8 mouse cellular contexts compared by ENCODE assay signal in genomic region chr4:119294415-119295133, GRCm38 (mm10). TPM values are rescaled to one million over a fixed set of nuclear protein-coding genes. Genes with fewer than 3 reads are reported as not detected.
A peak's percentile ranks its signal among the peaks of the same experiment; 100 is the strongest.
DNase-seq lines count a peak whose midpoint lies in the region; ATAC-seq and TF ChIP-seq lines count a peak whose summit lies in the region.

Ybx1 (minus strand) TSS chr4:119294604.

- peaks cover 12% of the 10 kb centered on the region for H3K36me3 ChIP-seq in heart, embryonic 12.5 days
- no peaks in the 10 kb centered on the region for H3K36me3 ChIP-seq in kidney, postnatal 0 days (ENCODE audit: insufficient read depth, low read length)
- peaks cover 9% of the 10 kb centered on the region; the same call in 1 of the 2 replicates for H3K36me3 ChIP-seq in liver, embryonic 11.5 days (ENCODE audit: control insufficient read depth, insufficient read depth, low read length)
- peaks cover 7% of the 10 kb centered on the region; the same call in 1 of the 2 replicates for H3K36me3 ChIP-seq in stomach, embryonic 14.5 days (ENCODE audit: control insufficient read depth, insufficient read depth, low read length)

- peaks cover 24% of the 10 kb centered on the region for H3K4me1 ChIP-seq in heart, embryonic 12.5 days (replicated peaks)
- 0 out of 2 replicates have a peak, but pooled peaks cover 4% of the 10 kb centered on the region for H3K4me1 ChIP-seq in kidney, postnatal 0 days (replicated peaks; ENCODE audit: insufficient read depth, low read length)
- H3K4me1 ChIP-seq in liver, embryonic 11.5 days (replicated peaks; ENCODE audit: control insufficient read depth, insufficient read depth, low read length): peaks cover 19% of the 10 kb centered on the region
- H3K4me1 ChIP-seq in stomach, embryonic 14.5 days (ENCODE audit: control insufficient read depth, insufficient read depth, low read length): peaks cover 12% of the 10 kb centered on the region; the same call in 1 of the 2 replicates

- peak within 1 kb of the TSS; percentile 91 for H3K27ac ChIP-seq in heart, embryonic 12.5 days (ENCODE audit: poor library complexity, severe bottlenecking)
- peak within 1 kb of the TSS; percentile 86 for H3K27ac ChIP-seq in kidney, postnatal 0 days
- peak within 1 kb of the TSS; percentile 80 for H3K27ac ChIP-seq in liver, embryonic 11.5 days (ENCODE audit: low read depth, low read length)
- peak within 1 kb of the TSS; percentile 91 for H3K27ac ChIP-seq in stomach, embryonic 14.5 days (ENCODE audit: low read length)

- WGBS in heart, embryonic 12.5 days: under 1% methylated on average over 61 of the region's 61 CpGs
- under 1% methylated on average over 61 of the region's 61 CpGs for WGBS in kidney, postnatal 0 days
- under 1% methylated on average over 60 of the region's 61 CpGs for WGBS in liver, embryonic 11.5 days
- WGBS in stomach, embryonic 14.5 days: under 1% methylated on average over 60 of the region's 61 CpGs

- no peaks in the 10 kb centered on the region for H3K9me3 ChIP-seq in heart, embryonic 12.5 days (replicated peaks)
- H3K9me3 ChIP-seq in kidney, postnatal 0 days (replicated peaks; ENCODE audit: low read length): no peaks in the 10 kb centered on the region
- no peaks in the 10 kb centered on the region for H3K9me3 ChIP-seq in liver, embryonic 11.5 days (ENCODE audit: control insufficient read depth, low read length)
- no peaks in the 10 kb centered on the region for H3K9me3 ChIP-seq in stomach, embryonic 14.5 days (ENCODE audit: control insufficient read depth, low read depth, low read length)

- H3K4me3 ChIP-seq in heart, embryonic 12.5 days: peak within 1 kb of the TSS; percentile 95
- H3K4me3 ChIP-seq in kidney, postnatal 0 days (replicated peaks; ENCODE audit: low read depth, low read length): peak within 1 kb of the TSS; percentile 99
- peak within 1 kb of the TSS; percentile 97 for H3K4me3 ChIP-seq in liver, embryonic 11.5 days (ENCODE audit: low read depth, low read length)
- peak within 1 kb of the TSS; percentile 89 for H3K4me3 ChIP-seq in stomach, embryonic 14.5 days (ENCODE audit: low read depth, low read length)

- no peaks in the 10 kb centered on the region for H3K27me3 ChIP-seq in heart, embryonic 12.5 days (replicated peaks)
- H3K27me3 ChIP-seq in kidney, postnatal 0 days (ENCODE audit: insufficient read depth, low read length): no peaks in the 10 kb centered on the region
- no peaks in the 10 kb centered on the region for H3K27me3 ChIP-seq in liver, embryonic 11.5 days (replicated peaks; ENCODE audit: control insufficient read depth, insufficient read depth, low read length)
- no peaks in the 10 kb centered on the region for H3K27me3 ChIP-seq in stomach, embryonic 14.5 days (ENCODE audit: control insufficient read depth, insufficient read depth, low read length)

- ATAC-seq in erythroid progenitor cell, adult 5-6 weeks (replicated peaks; ENCODE audit: low FRiP score, poor library complexity, severe bottlenecking): peak; percentile 97
- ATAC-seq in heart, embryonic 12.5 days (ENCODE audit: insufficient number of reproducible peaks, low FRiP score): peak; percentile 100
- peak; percentile 99 for ATAC-seq in kidney, postnatal 0 days (replicated peaks; ENCODE audit: low FRiP score, low read depth)
- peak; percentile 98 for ATAC-seq in liver, embryonic 11.5 days (replicated peaks; ENCODE audit: low FRiP score)
- peak; percentile 100 for ATAC-seq in stomach, embryonic 14.5 days (ENCODE audit: insufficient number of reproducible peaks, insufficient read depth, low FRiP score, low read depth)

- DNase-seq in CD4-positive helper T cell, adult 2 months (ENCODE audit: low read depth, low spot score): peak; percentile 97
- DNase-seq in brain, embryonic 18.5 days (ENCODE audit: low read depth, low spot score): peak; percentile 99
- peak; percentile 99 for DNase-seq in kidney, postnatal 0 days (ENCODE audit: low spot score)
- DNase-seq in liver, embryonic 11.5 days (ENCODE audit: low spot score): peak; percentile 98
- DNase-seq in naive thymus-derived CD4-positive, alpha-beta T cell, adult 2 months (ENCODE audit: low read depth): peak; percentile 98

- no peak for TF ChIP-seq CTCF in kidney, postnatal 0 days (IDR thresholded peaks at IDR 0.05; ENCODE audit: low read depth)

- peak within 1 kb of the TSS; percentile 89 for H3K4me2 ChIP-seq in heart, embryonic 12.5 days
- peak within 1 kb of the TSS; percentile 92 for H3K4me2 ChIP-seq in kidney, postnatal 0 days (ENCODE audit: low read length)
- H3K4me2 ChIP-seq in liver, embryonic 11.5 days: peak within 1 kb of the TSS; percentile 90
- H3K4me2 ChIP-seq in stomach, embryonic 14.5 days (replicated peaks; ENCODE audit: low read depth, low read length): peak within 1 kb of the TSS; percentile 87

- peak within 1 kb of the TSS; percentile 95 for H3K9ac ChIP-seq in heart, embryonic 12.5 days
- H3K9ac ChIP-seq in kidney, postnatal 0 days (ENCODE audit: low read depth, low read length): peak within 1 kb of the TSS; percentile 94
- peak within 1 kb of the TSS; percentile 94 for H3K9ac ChIP-seq in liver, embryonic 11.5 days (ENCODE audit: low read depth, low read length)
- peak within 1 kb of the TSS; percentile 90 for H3K9ac ChIP-seq in stomach, embryonic 14.5 days (replicated peaks; ENCODE audit: low read depth, low read length)

RNA-seq across cellular contexts. Expression of gene Ybx1, which starts in this region (rescaled TPM):
- total RNA-seq in erythroid progenitor cell, adult 5-6 weeks (2015; ENCODE audit: low replicate concordance): 250 and 267 TPM in 2 replicates
- total RNA-seq in erythroid progenitor cell, adult 5-6 weeks (2017; ENCODE audit: low replicate concordance): 172 and 193 TPM in 2 replicates
- polyA plus RNA-seq in heart, embryonic 12.5 days (2016; fragmentation: Nextera tagmentation; extraction: Ambion mirVana): 851 and 903 TPM in 2 replicates
- 606 and 676 TPM in 2 replicates for polyA plus RNA-seq in kidney, postnatal 0 days (2015; fragmentation: Nextera tagmentation; extraction: Ambion mirVana)
- 952 and 969 TPM in 2 replicates for polyA plus RNA-seq in liver, embryonic 11.5 days (2014; fragmentation: Nextera tagmentation; extraction: Ambion mirVana)
- polyA plus RNA-seq in stomach, embryonic 14.5 days (2014; fragmentation: Nextera tagmentation; extraction: Ambion mirVana): 626 and 684 TPM in 2 replicates

Comparison
In these comparisons a context has a peak if more than half of its experiments do, and no peak if none do; other contexts are left out.
1. Peak in every context shown above with its lines: DNase-seq, ATAC-seq, H3K4me3 ChIP-seq and H3K27ac ChIP-seq.